Mouse (Mus musculus): ENCODE results near the gene Col4a3. TPM values are rescaled to one million over a fixed set of nuclear protein-coding genes. Genes with fewer than 3 reads are reported as not detected.

The Col4a3 gene
- total and polyA plus RNA-seq, 2 experiments from 2014 or later, result 0.79 to 0.94 TPM

DNA sequence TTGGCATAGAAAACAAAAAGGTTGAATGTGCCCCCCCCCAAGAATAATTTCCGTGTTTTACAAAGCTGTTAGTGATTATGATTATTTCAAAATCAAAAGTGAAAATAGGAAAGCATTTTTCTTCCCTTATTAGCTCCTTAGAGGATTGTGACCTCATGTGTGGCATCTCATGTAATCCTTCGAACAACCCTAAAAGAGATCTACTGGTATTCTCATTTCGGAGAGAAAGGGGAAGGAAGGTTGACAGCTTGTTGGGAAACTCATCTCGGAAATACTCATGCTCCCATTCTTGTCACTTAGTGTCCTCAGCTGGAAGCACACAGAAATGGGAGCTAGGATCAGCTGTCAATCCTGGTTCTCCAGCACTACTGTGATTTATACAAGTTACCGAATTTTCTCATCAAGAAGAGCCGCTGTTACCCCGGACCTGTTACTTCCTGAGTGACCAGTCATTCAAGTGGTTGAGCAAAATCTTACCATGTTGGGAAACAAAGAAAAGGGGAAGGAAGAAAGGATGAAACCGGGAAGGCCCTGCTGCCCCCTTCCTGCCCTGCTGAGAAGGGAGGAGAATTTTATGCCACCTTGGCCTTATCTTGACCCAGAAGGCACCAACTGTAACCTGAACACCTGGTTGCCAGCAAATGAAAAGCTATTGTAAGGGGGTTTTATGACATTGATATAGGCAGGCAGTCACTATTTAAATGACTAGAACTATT is 174.9 kb downstream of the Col4a3 start:
- no peaks in the 10 kb centered on the region for H3K4me1 ChIP-seq (ENCODE audit: insufficient read depth, low read length)
- no peak for TF ChIP-seq CTCF (IDR thresholded peaks at IDR 0.05; ENCODE audit: low read depth)
- no peak overlapping the region for H3K4me2 ChIP-seq (ENCODE audit: low read depth, low read length)
- H3K27ac ChIP-seq, result no peak overlapping the region
- H3K27me3 ChIP-seq (ENCODE audit: insufficient read depth, low read length), result no peaks in the 10 kb centered on the region
- DNase-seq (ENCODE audit: low spot score) (no peak), ATAC-seq (no peak)
- 93% methylated on average over 8 of the region's 8 CpGs for WGBS
- H3K9ac ChIP-seq (replicated peaks; ENCODE audit: low read length), result no peak overlapping the region
- H3K9me3 ChIP-seq (ENCODE audit: low read length), result no peaks in the 10 kb centered on the region
- H3K4me3 ChIP-seq (ENCODE audit: low read length), result no peak overlapping the region
- no peaks in the 10 kb centered on the region for H3K36me3 ChIP-seq (ENCODE audit: insufficient read depth, low read length)

DNA sequence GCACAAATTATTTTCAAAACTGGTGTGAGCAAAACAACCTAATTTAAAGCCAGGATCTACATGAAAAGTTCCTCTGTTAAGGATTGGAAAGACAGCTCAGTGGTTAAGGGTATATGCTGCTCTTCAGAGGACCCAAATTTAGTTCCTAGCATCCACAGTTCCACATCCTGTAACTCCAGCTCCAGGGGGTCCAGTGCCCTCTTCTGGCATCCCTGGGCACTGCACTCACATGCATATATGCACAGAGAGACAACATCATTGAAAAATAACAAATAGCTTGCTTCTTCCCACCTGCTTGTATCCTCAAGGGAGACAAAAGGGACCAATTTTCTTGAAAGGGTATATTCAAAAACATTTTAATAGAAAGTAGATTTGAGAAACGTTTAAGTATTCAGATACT is 175.6 kb downstream of the Col4a3 start:
- 87% methylated on average over 1 of the region's 1 CpGs for WGBS
- Histone ChIP-seq H3K9ac (replicated peaks; ENCODE audit: low read length) (no peak overlapping the region), H3K9me3 (ENCODE audit: low read length) (no peaks in the 10 kb centered on the region), H3K27me3 (ENCODE audit: insufficient read depth, low read length) (no peaks in the 10 kb centered on the region), H3K27ac (no peak overlapping the region), H3K4me1 (ENCODE audit: insufficient read depth, low read length) (no peaks in the 10 kb centered on the region), H3K4me3 (ENCODE audit: low read length) (no peak overlapping the region), H3K4me2 (ENCODE audit: low read depth, low read length) (no peak overlapping the region), H3K36me3 (ENCODE audit: insufficient read depth, low read length) (no peaks in the 10 kb centered on the region)
- ATAC-seq (no peak), DNase-seq (ENCODE audit: low spot score) (no peak)
- TF ChIP-seq CTCF (IDR thresholded peaks at IDR 0.05; ENCODE audit: low read depth), result peak; percentile 19

DNA sequence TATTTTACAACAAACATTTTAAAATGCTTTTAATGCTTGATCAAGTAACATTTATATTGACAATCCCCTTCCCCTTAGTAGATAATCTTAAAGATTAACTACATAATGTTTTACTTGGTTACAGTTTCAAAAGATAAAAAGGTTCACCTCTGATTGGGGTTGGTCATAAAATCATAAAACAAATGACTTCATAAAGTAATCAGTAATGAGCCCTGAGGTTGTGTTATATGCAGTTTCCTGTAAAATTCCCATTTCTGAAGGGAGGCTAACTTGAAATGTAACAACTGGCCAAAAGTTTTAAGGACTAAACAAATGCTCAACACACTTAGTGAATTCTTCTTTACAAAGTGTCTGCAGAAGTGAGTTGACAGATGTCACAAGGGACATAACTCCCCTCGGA is 179.5 kb downstream of the Col4a3 start:
- Histone ChIP-seq H3K4me1 (ENCODE audit: insufficient read depth, low read length) (no peaks in the 10 kb centered on the region), H3K9ac (replicated peaks; ENCODE audit: low read length) (no peak overlapping the region), H3K4me2 (ENCODE audit: low read depth, low read length) (no peak overlapping the region), H3K27ac (no peak overlapping the region), H3K9me3 (ENCODE audit: low read length) (no peaks in the 10 kb centered on the region), H3K36me3 (ENCODE audit: insufficient read depth, low read length) (no peaks in the 10 kb centered on the region), H3K27me3 (ENCODE audit: insufficient read depth, low read length) (no peaks in the 10 kb centered on the region), H3K4me3 (ENCODE audit: low read length) (no peak overlapping the region)
- DNase-seq (ENCODE audit: low spot score), result no peak
- no peak for ATAC-seq
- no peak for TF ChIP-seq CTCF (IDR thresholded peaks at IDR 0.05; ENCODE audit: low read depth)
- WGBS, result 72% methylated on average over 1 of the region's 1 CpGs

DNA sequence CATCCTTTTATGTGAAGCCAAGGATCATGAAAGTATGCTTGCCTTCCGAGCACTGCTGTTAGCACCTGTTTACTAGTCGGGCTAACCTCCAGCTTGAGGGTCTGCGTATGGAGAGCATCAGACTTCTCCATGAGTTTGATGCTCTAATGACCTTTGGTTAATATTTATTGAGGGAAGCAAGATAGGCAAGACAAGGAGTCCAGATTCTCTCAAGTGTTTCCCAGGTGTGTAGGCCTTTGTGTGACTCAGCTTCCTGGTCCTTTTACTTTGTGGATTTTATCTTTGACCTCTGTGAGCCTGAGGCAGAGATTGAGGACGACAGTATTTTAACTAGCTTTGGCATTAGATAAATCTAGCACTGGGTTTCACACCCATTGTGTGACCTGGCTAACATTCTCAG is 179.9 kb downstream of the Col4a3 start:
- Histone ChIP-seq H3K9me3 (ENCODE audit: low read length) (no peaks in the 10 kb centered on the region), H3K27ac (no peak overlapping the region), H3K36me3 (ENCODE audit: insufficient read depth, low read length) (no peaks in the 10 kb centered on the region), H3K4me2 (ENCODE audit: low read depth, low read length) (no peak overlapping the region), H3K4me1 (ENCODE audit: insufficient read depth, low read length) (no peaks in the 10 kb centered on the region), H3K4me3 (ENCODE audit: low read length) (no peak overlapping the region), H3K9ac (replicated peaks; ENCODE audit: low read length) (no peak overlapping the region), H3K27me3 (ENCODE audit: insufficient read depth, low read length) (no peaks in the 10 kb centered on the region)
- no peak for ATAC-seq
- DNase-seq (ENCODE audit: low spot score), result no peak
- WGBS, result 82% methylated on average over 4 of the region's 4 CpGs
- no peak for TF ChIP-seq CTCF (IDR thresholded peaks at IDR 0.05; ENCODE audit: low read depth)

DNA sequence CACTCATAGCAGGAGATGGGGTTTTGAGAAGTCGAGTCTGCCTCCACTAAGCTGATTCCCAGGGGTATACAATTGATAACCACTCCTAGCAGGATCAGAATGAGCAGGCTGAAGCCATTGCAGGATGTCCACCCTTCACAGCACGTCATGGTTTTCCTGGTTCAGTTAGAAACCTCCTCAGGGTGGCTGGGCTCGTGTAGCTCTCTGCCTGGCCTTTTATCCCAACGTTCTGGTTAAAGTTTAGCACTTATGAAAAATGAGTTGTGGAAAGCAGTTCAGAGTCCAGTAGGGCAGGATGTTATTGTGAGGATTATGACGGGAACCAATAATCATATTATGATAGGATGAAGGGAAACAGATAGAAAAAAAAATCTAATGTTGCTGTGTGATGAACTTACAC is 181.5 kb downstream of the Col4a3 start, which contains the start of gene Tm4sf20:
TSS of gene Tm4sf20 (minus strand) at position 193 of the 400 bp plus-strand sequence.
- Histone ChIP-seq H3K4me1 (ENCODE audit: insufficient read depth, low read length) (no peaks in the 10 kb centered on the region), H3K9me3 (ENCODE audit: low read length) (no peaks in the 10 kb centered on the region), H3K27me3 (ENCODE audit: insufficient read depth, low read length) (no peaks in the 10 kb centered on the region), H3K9ac (replicated peaks; ENCODE audit: low read length) (no peak within 1 kb of the TSS), H3K36me3 (ENCODE audit: insufficient read depth, low read length) (no peaks in the 10 kb centered on the region), H3K4me3 (ENCODE audit: low read length) (no peak within 1 kb of the TSS), H3K4me2 (ENCODE audit: low read depth, low read length) (no peak within 1 kb of the TSS), H3K27ac (no peak within 1 kb of the TSS)
- 75% methylated on average over 5 of the region's 5 CpGs for WGBS
- DNase-seq (ENCODE audit: low spot score) (no peak), ATAC-seq (no peak)
- TF ChIP-seq CTCF (IDR thresholded peaks at IDR 0.05; ENCODE audit: low read depth), result no peak

DNA sequence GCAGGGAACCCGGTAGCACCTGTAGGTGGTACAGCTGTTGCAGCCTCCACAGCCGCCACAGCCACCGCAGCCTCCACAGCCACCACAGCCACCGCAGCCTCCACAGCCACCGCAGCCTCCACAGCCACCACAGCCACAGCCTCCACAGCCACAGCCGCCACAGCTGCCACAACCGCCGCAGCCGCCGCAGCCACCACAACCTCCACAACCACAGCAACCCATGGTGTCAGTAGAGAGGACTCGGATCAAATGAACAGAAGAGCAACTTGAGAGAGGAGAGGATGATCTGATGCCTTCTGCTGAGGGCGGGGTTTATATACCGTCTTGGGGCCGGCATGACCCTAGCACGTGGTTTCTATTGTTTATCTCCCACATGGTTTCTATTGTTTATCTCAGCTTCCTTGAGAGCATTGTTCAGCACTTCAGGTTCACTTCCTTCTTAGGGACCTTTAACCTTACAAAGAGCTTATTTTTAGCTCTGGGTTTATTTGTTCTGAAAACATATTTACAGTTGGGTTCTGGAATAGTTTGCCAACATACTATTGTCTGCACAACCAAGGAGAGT is 184.4 kb downstream of the Col4a3 start, which contains the start of gene Gm47791:
TSS of gene Gm47791 (minus strand) at position 222 of the 565 bp plus-strand sequence.
- no peak within 1 kb of the TSS for H3K9ac ChIP-seq (replicated peaks; ENCODE audit: low read length)
- H3K4me2 ChIP-seq (ENCODE audit: low read depth, low read length), result no peak within 1 kb of the TSS
- no peak for TF ChIP-seq CTCF (IDR thresholded peaks at IDR 0.05; ENCODE audit: low read depth)
- H3K9me3 ChIP-seq (ENCODE audit: low read length), result no peaks in the 10 kb centered on the region
- no peaks in the 10 kb centered on the region for H3K27me3 ChIP-seq (ENCODE audit: insufficient read depth, low read length)
- no peak within 1 kb of the TSS for H3K27ac ChIP-seq
- ATAC-seq, result no peak
- 90% methylated on average over 15 of the region's 15 CpGs for WGBS
- no peak for DNase-seq (ENCODE audit: low spot score)
- no peaks in the 10 kb centered on the region for H3K4me1 ChIP-seq (ENCODE audit: insufficient read depth, low read length)
- H3K4me3 ChIP-seq (ENCODE audit: low read length), result no peak within 1 kb of the TSS
- H3K36me3 ChIP-seq (ENCODE audit: insufficient read depth, low read length), result no peaks in the 10 kb centered on the region

Other genes with a start within 250 kb of the Col4a3 start
- 0.42 and 0.61 TPM in 2 replicates for gene Col4a4, start 72 bp upstream of the Col4a3 start, total RNA-seq (2014; rRNA removed)
- 0.40 and 0.61 TPM in 2 replicates for gene Col4a4, start 72 bp upstream of the Col4a3 start, polyA plus RNA-seq (2015; fragmentation: Nextera tagmentation; extraction: Ambion mirVana)
- 309 and 364 TPM in 2 replicates for gene Mff, start 138.0 kb downstream of the Col4a3 start, total RNA-seq (2014; rRNA removed)
- 410 and 416 TPM in 2 replicates for gene Mff, start 138.0 kb downstream of the Col4a3 start, polyA plus RNA-seq (2015; fragmentation: Nextera tagmentation; extraction: Ambion mirVana)
- not detected in 2 replicates for gene Tm4sf20, start 181.5 kb downstream of the Col4a3 start, total RNA-seq (2014; rRNA removed)
- gene Tm4sf20, start 181.5 kb downstream of the Col4a3 start, polyA plus RNA-seq (2015; fragmentation: Nextera tagmentation; extraction: Ambion mirVana), result not detected in 2 replicates
- not detected in 2 replicates for gene Gm47791, start 184.3 kb downstream of the Col4a3 start, total RNA-seq (2014; rRNA removed)
- not detected in 2 replicates for gene Gm47791, start 184.3 kb downstream of the Col4a3 start, polyA plus RNA-seq (2015; fragmentation: Nextera tagmentation; extraction: Ambion mirVana)